Mouse (Mus musculus): ENCODE measurements around the gene Tm4sf20. TPM values are rescaled to one million over a fixed set of nuclear protein-coding genes. Genes with fewer than 3 reads are reported as not detected.

Tm4sf20 gene
- total RNA-seq, 1 experiment from 2014 or later = not detected

Other genes with a start within 250 kb of the Tm4sf20 start
- 9.1 and 9.5 TPM in 2 replicates for gene Col4a4, start 181.6 kb downstream of the Tm4sf20 start, total RNA-seq (2021)
- gene Col4a3, start 181.5 kb downstream of the Tm4sf20 start, total RNA-seq (2021) = 3.5 and 3.9 TPM in 2 replicates
- 129 and 138 TPM in 2 replicates for gene Mff, start 43.6 kb downstream of the Tm4sf20 start, total RNA-seq (2021)
- not detected in 2 replicates for gene Gm47791, start 2.8 kb upstream of the Tm4sf20 start, total RNA-seq (2021)
- gene Agfg1, start 71.0 kb upstream of the Tm4sf20 start, total RNA-seq (2021) = 53.0 and 59.5 TPM in 2 replicates
- gene A030005L19Rik, start 144.9 kb upstream of the Tm4sf20 start, total RNA-seq (2021) = not detected in 2 replicates
- not detected in 2 replicates for gene A030014E15Rik, start 156.5 kb upstream of the Tm4sf20 start, total RNA-seq (2021)
- not detected in 2 replicates for gene Gm6217, start 162.9 kb upstream of the Tm4sf20 start, total RNA-seq (2021)
- gene A030003K21Rik, start 174.9 kb upstream of the Tm4sf20 start, total RNA-seq (2021) = not detected in 2 replicates
- gene Gm7544, start 187.6 kb upstream of the Tm4sf20 start, total RNA-seq (2021) = not detected in 2 replicates
- gene Gm47955, start 191.8 kb upstream of the Tm4sf20 start, total RNA-seq (2021) = not detected in 2 replicates
- not detected in 2 replicates for gene Gm47959, start 232.1 kb upstream of the Tm4sf20 start, total RNA-seq (2021)

Measured in adrenal gland, postnatal 14 days (tissue).